Mouse (Mus musculus) midbrain, embryonic 13.5 days (tissue): ENCODE measurements around the gene Gm21887. TPM values are rescaled to one million over a fixed set of nuclear protein-coding genes. Genes with fewer than 3 reads are reported as not detected.
A peak's percentile ranks its signal among the peaks of the same experiment; 100 is the strongest.
"Not testable (repeated sequence)": the region's sequence is repeated elsewhere in the genome, so short reads cannot be mapped to it uniquely, and the experiment has no call there.

Source experiments
- ATAC-seq: fragments of 200-750 bp; cut with Nextera tagmentation; 2 replicates; pipeline ENCODE4 v1.8.0; 2017; ENCODE audit warnings: mild to moderate bottlenecking, moderate TSS enrichment, moderate library complexity
- H3K27ac ChIP-seq: fragments of 300-500 bp; sonication (generic); 2 replicates; pipeline ENCODE4 v1.5.1; 2015; ENCODE audit warnings: inconsistent platforms, mild to moderate bottlenecking, moderate library complexity
- H3K27me3 ChIP-seq: fragments of 300-500 bp; sonication (generic); 2 replicates; pipeline ENCODE4 v1.6.1; 2015; ENCODE audit warnings: mild to moderate bottlenecking, inconsistent platforms
- H3K36me3 ChIP-seq: fragments of 300-500 bp; sonication (generic); 2 replicates; pipeline ENCODE4 v1.6.1; 2015; ENCODE audit warnings: mild to moderate bottlenecking, inconsistent platforms
- H3K4me1 ChIP-seq: fragments of 300-500 bp; sonication (generic); replicated peaks from 2 replicates; pipeline ENCODE4 v1.6.1; 2015; ENCODE audit warnings: inconsistent platforms
- H3K4me2 ChIP-seq: fragments of 300-500 bp; sonication (generic); replicated peaks from 2 replicates; pipeline ENCODE4 v1.6.1; 2015; ENCODE audit warnings: moderate library complexity, mild to moderate bottlenecking, inconsistent platforms
- H3K4me3 ChIP-seq: fragments of 300-500 bp; sonication (generic); replicated peaks from 2 replicates; pipeline ENCODE4 v1.5.1; 2015; ENCODE audit warnings: mild to moderate bottlenecking, inconsistent platforms
- H3K9ac ChIP-seq: fragments of 300-500 bp; sonication (generic); replicated peaks from 2 replicates; pipeline ENCODE4 v1.6.1; 2015; ENCODE audit warnings: mild to moderate bottlenecking, inconsistent platforms
- H3K9me3 ChIP-seq: fragments of 300-500 bp; sonication (generic); 2 replicates; pipeline ENCODE4 v1.6.1; 2016; ENCODE audit warnings: mild to moderate bottlenecking, inconsistent platforms
- WGBS: fragments of 180-500 bp; shearing (Covaris S2); methylation state at CpG from one replicate; pipeline ENCODE4 v1.1.7; 2015; 5-methylcytosine and 5-hydroxymethylcytosine counted together
- polyA plus RNA-seq: library from polyadenylated mRNA; unstranded; fragments of >200 nt; fragmentation: Nextera tagmentation; extraction: Ambion mirVana; gene quantifications from 2 replicates; pipeline ENCODE4 v1.2.1, GENCODE M21; 2015

Gm21887 gene
- polyA plus RNA-seq, 1 experiment from 2014 or later: 183 TPM

DNA sequence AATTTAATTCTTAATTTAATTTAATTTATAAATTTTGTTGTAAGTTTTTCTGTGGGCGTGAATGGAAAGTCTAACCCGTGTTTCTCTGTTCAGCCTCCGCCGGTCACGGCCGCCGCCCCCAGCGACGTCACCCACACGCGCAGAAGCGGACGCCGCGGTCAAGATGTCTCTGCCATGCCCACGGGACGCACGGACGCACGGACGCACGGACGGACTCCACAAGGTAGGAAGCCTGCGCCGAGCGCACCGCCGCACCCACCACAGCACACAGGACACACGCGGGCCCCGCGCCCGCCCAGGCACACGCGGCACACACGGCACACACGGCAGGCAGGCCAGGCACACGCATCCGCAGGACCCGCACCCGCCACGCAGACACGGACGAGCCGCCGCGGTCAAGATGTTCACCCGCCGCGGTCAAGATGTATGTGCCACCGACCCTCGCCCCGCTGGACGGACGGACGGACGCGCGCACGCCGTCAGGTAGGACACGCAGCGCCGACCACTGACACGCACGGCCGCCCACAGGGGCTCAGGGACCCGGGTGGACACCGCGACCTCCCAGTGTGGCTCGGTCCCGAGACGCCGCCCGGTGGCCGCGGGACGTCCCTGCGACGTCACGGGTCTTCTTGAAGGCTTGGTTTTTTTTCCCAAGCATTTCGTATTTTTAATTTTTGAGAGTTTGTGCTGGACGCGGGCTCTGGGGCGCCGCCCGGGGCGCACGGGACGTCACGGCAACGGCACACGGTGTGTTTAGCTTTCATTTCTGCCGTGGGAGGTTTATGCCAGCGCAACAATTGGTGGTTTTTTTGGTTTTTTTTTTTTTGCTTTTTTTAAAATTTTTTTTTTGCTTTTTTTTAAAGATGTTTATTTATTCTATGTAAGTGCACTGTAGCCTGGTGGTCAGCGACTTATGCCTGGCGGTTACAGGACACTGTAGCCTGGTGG lies 1.4 kb downstream of the Gm21887 start:
- H3K4me3 ChIP-seq: peak overlapping the region; percentile 12; the same call in 1 of the 2 replicates
- peaks cover 41% of the 10 kb centered on the region for H3K9me3 ChIP-seq
- peak; percentile 51 for ATAC-seq
- H3K4me1 ChIP-seq, H3K27me3 ChIP-seq, H3K9ac ChIP-seq: not testable (repeated sequence)
- peaks cover 19% of the 10 kb centered on the region for H3K36me3 ChIP-seq
- H3K27ac ChIP-seq: 0 out of 2 replicates have a peak overlapping the region, but pooled peaks have one; percentile 10
- WGBS: 83% methylated on average over 97 of the region's 97 CpGs
- peak overlapping the region; percentile 26; the same call in 1 of the 2 replicates for H3K4me2 ChIP-seq

DNA sequence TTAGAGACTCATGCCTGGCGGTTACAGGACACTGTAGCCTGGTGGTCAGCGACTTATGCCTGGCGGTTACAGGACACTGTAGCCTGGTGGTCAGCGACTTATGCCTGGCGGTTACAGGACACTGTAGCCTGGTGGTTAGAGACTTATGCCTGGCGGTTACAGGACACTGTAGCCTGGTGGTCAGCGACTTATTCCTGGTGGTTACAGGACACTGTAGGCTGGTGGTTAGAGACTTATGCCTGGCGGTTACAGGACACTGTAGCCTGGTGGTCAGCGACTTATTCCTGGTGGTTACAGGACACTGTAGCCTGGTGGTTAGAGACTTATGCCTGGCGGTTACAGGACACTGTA lies 2.0 kb downstream of the Gm21887 start:
- H3K4me2 ChIP-seq, H3K27ac ChIP-seq, H3K4me1 ChIP-seq, H3K27me3 ChIP-seq, H3K4me3 ChIP-seq, H3K9ac ChIP-seq, ATAC-seq: not testable (repeated sequence)
- H3K36me3 ChIP-seq: peaks cover 19% of the 10 kb centered on the region
- H3K9me3 ChIP-seq: peaks cover 41% of the 10 kb centered on the region
- 85% methylated on average over 7 of the region's 10 CpGs for WGBS

DNA sequence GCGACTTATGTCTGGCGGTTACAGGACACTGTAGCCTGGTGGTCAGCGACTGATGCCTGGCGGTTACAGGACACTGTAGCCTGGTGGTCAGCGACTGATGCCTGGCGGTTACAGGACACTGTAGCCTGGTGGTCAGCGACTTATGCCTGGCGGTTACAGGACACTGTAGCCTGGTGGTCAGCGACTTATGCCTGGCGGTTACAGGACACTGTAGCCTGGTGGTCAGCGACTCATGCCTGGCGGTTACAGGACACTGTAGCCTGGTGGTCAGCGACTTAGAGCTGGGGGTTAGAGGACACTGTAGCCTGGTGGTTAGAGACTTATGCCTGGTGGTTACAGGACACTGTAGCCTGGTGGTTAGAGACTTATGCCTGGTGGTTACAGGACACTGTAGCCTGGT lies 4.0 kb downstream of the Gm21887 start:
- H3K4me3 ChIP-seq, H3K27me3 ChIP-seq, H3K27ac ChIP-seq, H3K4me1 ChIP-seq, ATAC-seq, H3K4me2 ChIP-seq, H3K9ac ChIP-seq: not testable (repeated sequence)
- WGBS: 97% methylated on average over 5 of the region's 13 CpGs
- peaks cover 20% of the 10 kb centered on the region for H3K36me3 ChIP-seq
- peaks cover 31% of the 10 kb centered on the region for H3K9me3 ChIP-seq

DNA sequence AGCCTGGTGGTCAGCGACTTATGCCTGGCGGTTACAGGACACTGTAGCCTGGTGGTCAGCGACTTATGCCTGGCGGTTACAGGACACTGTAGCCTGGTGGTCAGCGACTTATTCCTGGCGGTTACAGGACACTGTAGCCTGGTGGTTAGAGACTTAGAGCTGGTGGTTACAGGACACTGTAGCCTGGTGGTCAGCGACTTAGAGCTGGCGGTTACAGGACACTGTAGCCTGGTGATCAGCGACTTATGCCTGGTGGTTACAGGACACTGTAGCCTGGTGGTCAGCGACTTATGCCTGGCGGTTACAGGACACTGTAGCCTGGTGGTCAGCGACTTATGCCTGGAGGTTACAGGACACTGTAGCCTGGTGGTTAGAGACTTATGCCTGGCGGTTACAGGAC lies 4.6 kb downstream of the Gm21887 start:
- Histone ChIP-seq H3K9me3 (peaks cover 32% of the 10 kb centered on the region), H3K36me3 (peaks cover 27% of the 10 kb centered on the region)
- not testable (repeated sequence) for H3K4me1 ChIP-seq, H3K27me3 ChIP-seq, ATAC-seq, H3K4me2 ChIP-seq, H3K4me3 ChIP-seq, H3K27ac ChIP-seq, H3K9ac ChIP-seq
- 79% methylated on average over 8 of the region's 13 CpGs for WGBS

DNA sequence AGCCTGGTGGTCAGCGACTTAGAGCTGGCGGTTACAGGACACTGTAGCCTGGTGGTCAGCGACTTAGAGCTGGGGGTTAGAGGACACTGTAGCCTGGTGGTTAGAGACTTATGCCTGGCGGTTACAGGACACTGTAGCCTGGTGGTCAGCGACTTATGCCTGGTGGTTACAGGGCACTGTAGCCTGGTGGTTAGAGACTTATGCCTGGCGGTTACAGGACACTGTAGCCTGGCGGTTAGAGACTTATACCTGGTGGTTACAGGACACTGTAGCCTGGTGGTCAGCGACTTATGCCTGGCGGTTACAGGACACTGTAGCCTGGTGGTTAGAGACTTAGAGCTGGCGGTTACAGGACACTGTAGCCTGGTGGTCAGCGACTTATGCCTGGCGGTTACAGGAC lies 6.4 kb downstream of the Gm21887 start:
- H3K4me3 ChIP-seq, H3K9ac ChIP-seq, ATAC-seq, H3K27ac ChIP-seq, H3K4me1 ChIP-seq, H3K27me3 ChIP-seq, H3K4me2 ChIP-seq: not testable (repeated sequence)
- Histone ChIP-seq H3K36me3 (peaks cover 31% of the 10 kb centered on the region), H3K9me3 (peaks cover 34% of the 10 kb centered on the region)
- WGBS: 93% methylated on average over 10 of the region's 12 CpGs

DNA sequence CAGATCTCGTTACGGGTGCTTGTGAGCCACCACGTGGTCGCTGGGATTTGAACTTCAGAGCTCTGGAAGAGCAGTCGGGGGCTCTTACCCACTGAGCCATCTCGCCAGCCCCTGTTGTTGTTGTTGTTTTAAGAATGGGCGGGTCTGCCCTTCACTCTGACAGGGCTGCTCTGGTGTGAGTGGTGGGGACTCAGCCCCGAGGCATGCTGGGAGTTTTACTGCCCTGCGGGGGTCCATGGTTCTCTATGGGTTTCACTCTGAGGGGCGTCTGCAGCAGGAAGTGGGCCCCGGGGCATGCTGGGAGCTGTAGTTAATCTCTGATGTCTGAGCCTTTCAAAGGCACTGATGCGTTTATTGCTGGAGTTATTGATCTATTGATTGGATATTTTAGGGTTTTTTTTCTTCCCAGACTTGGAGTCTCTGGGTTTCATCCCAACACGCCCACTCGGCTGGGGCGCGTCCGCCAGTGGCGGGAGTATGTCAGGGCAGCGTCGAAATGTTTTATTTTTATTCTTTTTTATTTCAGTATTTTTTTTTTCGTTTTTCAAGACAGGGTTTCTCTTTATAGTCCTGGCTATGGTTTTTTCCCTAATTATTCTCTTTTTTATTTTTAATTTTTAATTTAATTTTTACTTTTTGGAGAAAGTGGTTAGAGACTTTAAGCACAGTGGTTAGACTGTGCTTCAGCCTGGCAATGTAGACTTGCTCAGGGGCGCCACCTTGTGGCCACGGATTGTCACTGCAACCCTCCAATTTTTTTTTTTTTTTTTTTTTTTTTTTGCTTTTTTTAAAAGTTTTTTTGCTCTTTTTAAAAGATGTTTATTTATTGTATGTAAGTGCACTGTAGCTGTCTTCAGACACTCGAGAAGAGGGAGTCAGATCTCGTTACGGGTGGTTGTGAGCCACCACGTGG lies 8.1 kb downstream of the Gm21887 start:
- 56% methylated on average over 27 of the region's 27 CpGs for WGBS
- Histone ChIP-seq H3K36me3 (peaks cover 29% of the 10 kb centered on the region), H3K27ac (peak overlapping the region; percentile 0; the same call in 1 of the 2 replicates), H3K9me3 (peaks cover 37% of the 10 kb centered on the region)
- not testable (repeated sequence) for H3K4me1 ChIP-seq, H3K4me2 ChIP-seq, H3K9ac ChIP-seq, H3K27me3 ChIP-seq, H3K4me3 ChIP-seq
- peak; percentile 87 for ATAC-seq

DNA sequence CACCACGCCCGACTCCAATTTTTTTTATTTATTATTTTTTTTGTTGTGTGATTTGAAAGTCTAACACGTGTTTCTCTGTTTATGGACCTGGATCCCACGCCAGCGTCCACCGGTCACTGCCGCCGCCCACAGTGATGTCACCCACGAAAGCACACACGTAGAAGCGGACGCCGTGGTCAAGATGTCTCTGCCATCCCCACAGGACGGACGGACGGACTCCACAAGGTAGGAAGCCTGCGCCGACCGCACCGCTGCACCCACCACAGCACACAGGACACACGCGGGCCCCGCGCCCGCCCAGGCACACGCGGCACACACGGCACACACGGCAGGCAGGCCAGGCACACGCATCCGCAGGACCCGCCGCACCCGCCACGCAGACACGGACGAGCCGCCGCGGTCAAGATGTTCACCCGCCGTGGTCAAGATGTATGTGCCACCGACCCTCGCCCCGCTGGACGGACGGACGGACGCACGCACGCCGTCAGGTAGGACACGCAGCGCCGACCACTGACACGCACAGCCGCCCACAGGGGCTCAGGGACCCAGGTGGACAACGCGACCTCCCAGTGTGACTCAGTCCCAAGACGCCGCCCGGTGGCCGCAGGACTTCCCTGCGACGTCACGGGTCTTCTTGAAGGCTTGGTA lies 9.2 kb downstream of the Gm21887 start:
- peak; percentile 89 for ATAC-seq
- Histone ChIP-seq H3K36me3 (peaks cover 29% of the 10 kb centered on the region), H3K9me3 (peaks cover 37% of the 10 kb centered on the region)
- H3K27ac ChIP-seq, H3K9ac ChIP-seq, H3K4me2 ChIP-seq, H3K4me3 ChIP-seq, H3K4me1 ChIP-seq, H3K27me3 ChIP-seq: not testable (repeated sequence)
- 86% methylated on average over 66 of the region's 66 CpGs for WGBS

DNA sequence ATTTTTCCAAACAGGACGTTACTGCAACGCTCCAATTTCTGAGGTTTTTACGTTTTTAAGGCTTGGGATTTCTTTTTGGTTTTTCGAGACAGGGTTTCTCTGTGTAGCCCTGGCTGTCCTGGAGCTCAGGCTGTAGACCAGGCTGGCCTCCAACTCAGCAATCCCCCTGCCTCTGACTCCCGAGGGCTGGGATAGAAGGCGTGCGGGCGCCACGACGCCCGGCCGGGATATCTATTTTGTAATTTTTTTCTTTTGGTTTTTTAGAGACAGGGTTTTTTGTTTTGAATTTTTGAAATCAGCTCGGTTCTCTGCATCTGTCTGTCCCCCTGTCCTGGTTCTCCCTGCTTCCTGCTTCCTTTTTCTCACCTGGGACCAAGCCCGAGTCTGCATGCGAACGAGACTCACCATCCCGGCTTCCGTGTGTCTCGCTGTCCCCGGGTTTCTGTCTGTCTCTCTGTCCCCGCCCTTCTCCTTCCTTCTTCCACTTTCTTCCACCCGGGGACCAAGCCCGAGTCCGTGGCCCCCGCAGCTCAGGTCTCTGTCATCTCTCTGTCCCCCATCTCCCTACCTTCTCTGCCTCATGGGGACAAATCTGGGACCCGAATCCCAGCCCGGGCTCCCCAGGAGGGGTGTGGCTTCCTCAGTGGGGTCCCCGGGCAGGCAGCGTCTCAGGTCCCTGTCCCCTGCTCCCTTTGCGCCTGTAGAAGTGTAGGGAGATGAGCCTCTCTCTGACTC lies 9.9 kb downstream of the Gm21887 start:
- 83% methylated on average over 30 of the region's 30 CpGs for WGBS

DNA sequence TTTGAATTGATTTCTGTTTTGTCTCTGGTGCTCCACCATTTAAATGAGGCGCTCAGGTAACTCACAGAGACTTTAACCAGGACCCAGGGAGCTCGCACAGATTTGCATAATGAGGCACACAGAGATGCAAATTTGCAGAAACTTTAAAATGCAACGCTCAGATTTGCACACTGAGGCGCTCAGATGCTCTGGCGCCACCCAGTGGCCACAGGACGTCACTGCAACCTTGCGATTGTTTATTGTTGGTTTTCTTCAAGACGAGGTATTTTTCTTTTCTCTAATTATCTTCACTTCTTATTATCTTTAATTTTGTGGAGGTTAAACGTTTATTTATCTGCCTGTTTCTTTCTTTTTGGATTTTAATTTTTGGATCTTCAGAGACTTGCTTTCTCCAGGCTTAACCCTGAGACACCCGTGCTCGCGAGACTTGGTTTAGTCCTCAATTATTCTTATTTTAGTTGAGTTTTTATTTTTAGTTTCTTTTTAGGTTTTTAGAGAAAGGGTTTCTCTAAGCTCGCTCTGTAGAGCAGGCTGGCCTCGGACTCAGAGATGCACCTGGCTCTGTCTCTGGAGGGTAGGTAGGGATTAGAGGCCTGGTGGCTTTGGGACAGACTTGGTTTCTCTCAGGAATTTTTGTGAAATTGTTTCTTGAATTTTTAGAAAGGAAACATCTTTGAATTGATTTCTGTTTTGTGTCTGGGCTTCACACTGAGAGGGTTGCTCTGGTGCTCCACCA lies 10.7 kb downstream of the Gm21887 start:
- not testable (repeated sequence) for H3K9ac ChIP-seq, H3K27me3 ChIP-seq, ATAC-seq, H3K4me2 ChIP-seq, H3K4me1 ChIP-seq, H3K4me3 ChIP-seq
- Histone ChIP-seq H3K36me3 (peaks cover 29% of the 10 kb centered on the region), H3K9me3 (peaks cover 37% of the 10 kb centered on the region), H3K27ac (peak overlapping the region; percentile 27; the same call in 1 of the 2 replicates)
- 57% methylated on average over 14 of the region's 14 CpGs for WGBS

More for the DNA sequence above, 9.9 kb downstream of the Gm21887 start:
- H3K9ac ChIP-seq, H3K27me3 ChIP-seq, H3K4me2 ChIP-seq, H3K4me3 ChIP-seq, H3K4me1 ChIP-seq: not testable (repeated sequence)
- peak overlapping the region; percentile 10 for H3K27ac ChIP-seq
- ATAC-seq: peak; percentile 62
- peaks cover 29% of the 10 kb centered on the region for H3K36me3 ChIP-seq
- H3K9me3 ChIP-seq: peaks cover 37% of the 10 kb centered on the region

DNA sequence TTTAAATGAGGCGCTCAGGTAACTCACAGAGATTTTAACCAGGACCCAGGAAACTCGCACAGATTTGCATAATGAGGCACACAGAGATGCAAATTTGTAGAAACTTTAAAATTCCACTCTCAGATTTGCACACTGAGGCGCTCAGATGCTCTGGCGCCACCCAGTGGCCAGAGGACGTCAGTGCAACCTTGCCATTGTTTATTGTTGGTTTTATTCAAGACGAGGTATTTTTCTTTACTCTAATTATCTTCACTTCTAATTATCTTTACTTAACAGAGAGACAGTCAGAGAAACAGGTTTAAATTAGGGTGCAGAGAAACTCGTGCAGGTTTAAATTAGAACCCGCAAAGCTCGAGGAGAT lies 11.2 kb downstream of the Gm21887 start:
- Histone ChIP-seq H3K9me3 (peaks cover 37% of the 10 kb centered on the region), H3K36me3 (peaks cover 29% of the 10 kb centered on the region)
- H3K4me1 ChIP-seq, H3K9ac ChIP-seq, H3K4me3 ChIP-seq, H3K4me2 ChIP-seq, ATAC-seq, H3K27ac ChIP-seq, H3K27me3 ChIP-seq: not testable (repeated sequence)
- 49% methylated on average over 9 of the region's 9 CpGs for WGBS

DNA sequence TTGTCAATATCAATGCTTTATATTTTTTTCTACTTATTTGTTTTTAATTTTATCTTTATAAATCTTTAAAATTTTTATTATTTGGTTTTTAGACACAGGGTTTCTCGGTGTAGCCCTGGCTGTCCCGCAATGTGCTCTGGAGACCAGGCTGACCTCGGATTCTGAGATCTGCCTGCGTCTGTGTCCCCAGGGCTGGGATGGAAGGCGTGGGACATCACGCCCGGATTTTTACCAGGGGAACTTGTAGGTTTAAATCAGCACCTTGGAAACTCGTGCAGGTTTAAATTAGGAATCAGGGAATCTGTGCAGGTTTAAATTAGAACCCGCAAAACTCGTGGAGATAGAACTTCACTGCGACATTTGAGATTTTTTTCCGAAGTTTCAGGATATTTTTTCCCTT lies 11.7 kb downstream of the Gm21887 start:
- not testable (repeated sequence) for H3K9ac ChIP-seq, H3K27me3 ChIP-seq, H3K4me2 ChIP-seq, ATAC-seq, H3K4me3 ChIP-seq, H3K4me1 ChIP-seq, H3K27ac ChIP-seq
- Histone ChIP-seq H3K36me3 (peaks cover 29% of the 10 kb centered on the region), H3K9me3 (peaks cover 37% of the 10 kb centered on the region)
- 76% methylated on average over 12 of the region's 12 CpGs for WGBS
